Mouse (Mus musculus): Measurements from ENCODE around the gene Eif1ad. TPM values are rescaled to one million over a fixed set of nuclear protein-coding genes. Genes with fewer than 3 reads are reported as not detected.
"Not testable (repeated sequence)": the region's sequence is repeated elsewhere in the genome, so short reads cannot be mapped to it uniquely, and the experiment has no call there.

Eif1ad gene
- 10 to 100 TPM; 12.7 to 13.4 TPM for total RNA-seq (2021)
- long read RNA-seq, experiment 1, transcript Eif1ad-201 (6 exons, 2,556 nt): major isoform, 17 of 24 reads
- long read RNA-seq, experiment 1, partial matches to known transcripts: 6 of 24 reads
- long read RNA-seq, experiment 1, other reads (novel, unspliced or antisense): 1 of 24 reads
- long read RNA-seq, experiment 2, transcript Eif1ad-201 (6 exons, 2,556 nt): major isoform, 13 of 19 reads
- long read RNA-seq, experiment 2, partial matches to known transcripts: 0 of 19 reads
- long read RNA-seq, experiment 2, other reads (novel, unspliced or antisense): 6 of 19 reads

- peak; percentile 93 for DNase-seq
Observed at GRCm38 (mm10) chr19:5366175-5367052, at the start of gene Eif1ad. Gene Eif1ad, plus strand, starts transcription at chr19:5366741.

- DNase-seq: no peak
Observed at GRCm38 (mm10) chr19:5323801-5324200, 42.7 kb upstream of the Eif1ad start.

- no peak for DNase-seq
Observed at GRCm38 (mm10) chr19:5327970-5328369, 38.6 kb upstream of the Eif1ad start.

GRCm38 (mm10) chr19:5334741-5335140 is 31.8 kb upstream of the Eif1ad start:
- DNase-seq: no peak

- no peak for DNase-seq
Observed at GRCm38 (mm10) chr19:5335441-5335840, 31.1 kb upstream of the Eif1ad start, which contains the start of gene Catsper1. Gene Catsper1, plus strand, starts transcription at chr19:5335741.

GRCm38 (mm10) chr19:5337975-5338374 is 28.6 kb upstream of the Eif1ad start:
- peak; percentile 66 for DNase-seq

GRCm38 (mm10) chr19:5341360-5341759 is 25.2 kb upstream of the Eif1ad start:
- no peak for DNase-seq

- peak; percentile 33 for DNase-seq
Observed at GRCm38 (mm10) chr19:5345297-5346131, 21.0 kb upstream of the Eif1ad start.

- no peak for DNase-seq
Observed at GRCm38 (mm10) chr19:5348064-5348463, 18.5 kb upstream of the Eif1ad start.

GRCm38 (mm10) chr19:5348526-5349501 is 17.7 kb upstream of the Eif1ad start:
- DNase-seq: no peak

GRCm38 (mm10) chr19:5349502-5349873 is 17.1 kb upstream of the Eif1ad start, which contains the start of gene Cst6:
Gene Cst6, minus strand, starts transcription at chr19:5349574.
- DNase-seq: not testable (repeated sequence)

- DNase-seq: no peak
Observed at GRCm38 (mm10) chr19:5353609-5354008, 12.9 kb upstream of the Eif1ad start.

- no peak for DNase-seq
Observed at GRCm38 (mm10) chr19:5356080-5356479, 10.5 kb upstream of the Eif1ad start.

- DNase-seq: no peak
Observed at GRCm38 (mm10) chr19:5362186-5362585, 4.4 kb upstream of the Eif1ad start.

- DNase-seq: no peak
Observed at GRCm38 (mm10) chr19:5364124-5364523, 2.4 kb upstream of the Eif1ad start.

GRCm38 (mm10) chr19:5365751-5366150 is 790 bp upstream of the Eif1ad start:
- no peak for DNase-seq

- DNase-seq: no peak
Observed at GRCm38 (mm10) chr19:5367053-5367359, 465 bp downstream of the Eif1ad start, which contains the start of gene Banf1. Gene Banf1, minus strand, starts transcription at chr19:5367168.

GRCm38 (mm10) chr19:5367455-5367854 is 914 bp downstream of the Eif1ad start:
- DNase-seq: no peak

- DNase-seq: no peak
Observed at GRCm38 (mm10) chr19:5370932-5371331, 4.4 kb downstream of the Eif1ad start.

GRCm38 (mm10) chr19:5372724-5373123 is 6.2 kb downstream of the Eif1ad start:
- DNase-seq: no peak

- no peak for DNase-seq
Observed at GRCm38 (mm10) chr19:5374177-5374576, 7.6 kb downstream of the Eif1ad start.

All from gastrocnemius, postnatal 25 days (tissue).